Mouse (Mus musculus) hindbrain, embryonic 15.5 days (tissue): ENCODE measurements around the gene Slc6a6. TPM values are rescaled to one million over a fixed set of nuclear protein-coding genes. Genes with fewer than 3 reads are reported as not detected.
A peak's percentile ranks its signal among the peaks of the same experiment; 100 is the strongest.

Source experiments
- ATAC-seq: fragments of 200-750 bp; cut with Nextera tagmentation; 2 replicates; pipeline ENCODE4 v1.8.0; 2017; ENCODE audit warnings: low read depth, moderate number of reproducible peaks, moderate TSS enrichment; ENCODE audit not compliant: low FRiP score
- H3K27ac ChIP-seq: fragments of 300-500 bp; sonication (generic); replicated peaks from 2 replicates; pipeline ENCODE4 v1.5.1; 2015; ENCODE audit warnings: mild to moderate bottlenecking, inconsistent platforms
- H3K27me3 ChIP-seq: fragments of 300-500 bp; sonication (generic); 2 replicates; pipeline ENCODE4 v1.6.1; 2015; ENCODE audit warnings: control low read depth, inconsistent platforms
- H3K36me3 ChIP-seq: fragments of 300-500 bp; sonication (generic); 2 replicates; pipeline ENCODE4 v1.6.1; 2015; ENCODE audit warnings: control low read depth, inconsistent platforms
- H3K4me1 ChIP-seq: fragments of 300-500 bp; sonication (generic); replicated peaks from 2 replicates; pipeline ENCODE4 v1.6.1; 2015; ENCODE audit warnings: control low read depth, inconsistent platforms
- H3K4me2 ChIP-seq: fragments of 300-500 bp; sonication (generic); 2 replicates; pipeline ENCODE4 v1.6.1; 2015; ENCODE audit warnings: moderate library complexity, mild to moderate bottlenecking, inconsistent platforms
- H3K4me3 ChIP-seq: fragments of 300-500 bp; sonication (generic); 2 replicates; pipeline ENCODE4 v1.5.1; 2015; ENCODE audit warnings: mild to moderate bottlenecking, inconsistent platforms
- H3K9ac ChIP-seq: fragments of 300-500 bp; sonication (generic); 2 replicates; pipeline ENCODE4 v1.6.1; 2015; ENCODE audit warnings: inconsistent platforms
- H3K9me3 ChIP-seq: fragments of 300-500 bp; sonication (generic); 2 replicates; pipeline ENCODE4 v1.6.1; 2016; ENCODE audit warnings: control low read depth, inconsistent platforms
- WGBS: fragments of 180-500 bp; shearing (Covaris S2); methylation state at CpG from one replicate; pipeline ENCODE4 v1.1.7; 2015; 5-methylcytosine and 5-hydroxymethylcytosine counted together
- polyA plus RNA-seq: library from polyadenylated mRNA; unstranded; fragments of >200 nt; fragmentation: Nextera tagmentation; extraction: Ambion mirVana; gene quantifications from 2 replicates; pipeline ENCODE4 v1.2.1, GENCODE M21; 2015

The Slc6a6 gene
- polyA plus RNA-seq, 1 experiment from 2014 or later: 102 TPM

DNA sequence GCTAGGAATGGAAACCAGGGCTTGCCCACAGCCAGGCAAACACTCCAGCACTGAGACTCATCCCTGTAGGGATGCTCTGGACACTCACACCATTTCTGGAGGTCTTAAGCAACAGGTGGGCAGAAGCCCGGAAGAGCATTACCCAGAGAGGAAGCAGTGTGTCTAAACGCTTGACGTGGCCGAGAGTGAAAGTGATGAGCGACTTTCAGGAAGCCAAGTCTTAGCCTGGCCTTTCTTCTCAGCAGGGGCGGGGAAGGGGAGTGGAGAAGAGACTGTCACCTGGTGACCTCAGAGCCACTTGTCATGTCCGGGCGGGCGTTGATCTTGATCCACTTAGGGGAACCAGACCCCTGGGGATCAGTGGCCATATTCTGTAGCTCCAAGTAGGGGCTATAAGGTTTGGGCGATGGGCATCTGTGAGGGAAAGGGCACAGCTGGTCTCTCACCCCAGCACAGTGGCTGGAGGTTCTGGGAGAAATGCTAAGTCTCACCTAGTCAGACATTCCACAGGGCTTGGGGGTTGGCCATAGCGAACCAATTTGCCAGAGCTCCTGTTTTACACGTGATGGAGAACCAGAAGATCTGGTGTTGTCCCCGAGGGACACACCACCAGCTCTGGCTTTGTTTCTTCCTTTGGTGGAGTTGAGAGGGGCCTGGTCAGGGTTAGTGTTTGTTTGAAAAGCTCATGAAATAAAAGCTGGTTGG is 22.4 kb downstream of the Slc6a6 start:
- ATAC-seq: no peak
- WGBS: 83% methylated on average over 13 of the region's 13 CpGs
- Histone ChIP-seq H3K36me3 (peaks cover 20% of the 10 kb centered on the region), H3K9ac (no peak overlapping the region), H3K4me2 (no peak overlapping the region), H3K4me1 (peaks cover 25% of the 10 kb centered on the region), H3K9me3 (no peaks in the 10 kb centered on the region), H3K27me3 (no peaks in the 10 kb centered on the region), H3K27ac (no peak overlapping the region), H3K4me3 (no peak overlapping the region)

DNA sequence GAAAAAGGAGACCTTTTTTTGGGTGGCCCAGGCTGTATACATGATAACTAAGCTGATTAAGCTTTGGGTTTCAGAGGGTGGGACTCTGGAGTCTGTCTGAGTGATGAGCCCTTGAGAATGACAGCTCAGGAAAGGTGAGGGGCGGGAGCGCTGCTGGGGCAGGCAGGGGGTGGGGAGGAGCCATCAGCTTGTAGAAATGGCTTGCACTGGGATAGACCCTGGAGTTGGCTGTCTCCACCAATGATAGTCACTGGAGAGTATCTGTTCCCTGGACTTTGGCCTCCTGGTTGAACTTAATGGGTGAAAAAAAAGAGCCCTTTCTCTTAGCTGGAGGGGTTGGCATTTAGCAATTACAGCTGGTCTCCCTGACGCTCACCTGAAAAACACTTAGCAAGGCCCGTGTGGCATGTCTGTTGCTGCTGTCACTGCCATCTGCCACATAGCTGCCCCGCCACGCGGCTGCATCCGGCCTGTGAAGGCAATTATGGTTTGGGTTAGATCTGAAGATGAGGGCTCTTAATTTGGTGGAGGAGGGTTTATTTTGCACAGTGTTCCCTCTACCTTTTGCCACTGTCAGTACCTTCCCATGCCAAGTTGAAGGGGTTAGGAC is 23.5 kb downstream of the Slc6a6 start:
- no peaks in the 10 kb centered on the region for H3K27me3 ChIP-seq
- no peak overlapping the region for H3K4me2 ChIP-seq
- H3K36me3 ChIP-seq: peaks cover 15% of the 10 kb centered on the region; the same call in 1 of the 2 replicates
- peak overlapping the region; percentile 79 for H3K27ac ChIP-seq
- WGBS: 59% methylated on average over 8 of the region's 8 CpGs
- H3K4me1 ChIP-seq: peaks cover 34% of the 10 kb centered on the region
- ATAC-seq: peak; percentile 14; the same call in 1 of the 2 replicates
- H3K4me3 ChIP-seq: no peak overlapping the region
- H3K9ac ChIP-seq: no peak overlapping the region
- H3K9me3 ChIP-seq: no peaks in the 10 kb centered on the region

DNA sequence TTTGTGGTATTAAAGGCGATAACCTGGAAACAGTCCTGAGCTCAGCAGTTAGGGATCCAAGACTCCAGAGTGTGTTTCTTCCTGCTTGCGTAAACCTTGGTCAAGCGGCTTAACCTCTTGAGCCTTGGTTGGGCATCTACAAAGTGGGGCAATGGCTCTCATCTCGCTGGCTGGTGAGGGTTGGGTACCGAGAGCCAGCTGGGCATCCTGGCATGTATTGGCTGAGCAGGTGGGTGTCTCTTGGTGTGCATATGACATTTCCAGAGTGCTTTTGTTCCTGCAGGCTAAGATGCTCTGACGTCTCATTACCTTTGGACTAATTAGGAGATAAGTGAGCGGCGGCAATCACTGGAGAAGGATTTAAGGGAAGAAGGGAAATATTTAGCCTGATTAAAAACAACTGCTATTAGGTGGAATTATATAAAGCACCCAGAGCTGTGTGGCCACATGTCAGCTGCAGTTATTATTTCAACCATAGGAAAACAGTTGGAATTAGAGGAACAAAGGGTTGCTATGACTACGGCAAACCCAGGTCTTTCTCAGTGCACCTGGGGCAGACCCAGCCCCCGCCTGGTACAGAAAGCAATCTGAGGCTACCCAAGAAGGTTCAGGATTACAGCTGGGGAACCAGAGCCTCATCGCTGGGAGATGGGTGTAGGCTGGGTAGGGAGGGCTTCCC is 24.2 kb downstream of the Slc6a6 start:
- H3K4me1 ChIP-seq: peaks cover 40% of the 10 kb centered on the region
- peak; percentile 47 for ATAC-seq
- H3K4me3 ChIP-seq: no peak overlapping the region
- peak overlapping the region; percentile 79 for H3K27ac ChIP-seq
- no peak overlapping the region for H3K9ac ChIP-seq
- H3K9me3 ChIP-seq: no peaks in the 10 kb centered on the region
- WGBS: 60% methylated on average over 11 of the region's 11 CpGs
- peaks cover 15% of the 10 kb centered on the region; the same call in 1 of the 2 replicates for H3K36me3 ChIP-seq
- no peak overlapping the region for H3K4me2 ChIP-seq
- no peaks in the 10 kb centered on the region for H3K27me3 ChIP-seq

DNA sequence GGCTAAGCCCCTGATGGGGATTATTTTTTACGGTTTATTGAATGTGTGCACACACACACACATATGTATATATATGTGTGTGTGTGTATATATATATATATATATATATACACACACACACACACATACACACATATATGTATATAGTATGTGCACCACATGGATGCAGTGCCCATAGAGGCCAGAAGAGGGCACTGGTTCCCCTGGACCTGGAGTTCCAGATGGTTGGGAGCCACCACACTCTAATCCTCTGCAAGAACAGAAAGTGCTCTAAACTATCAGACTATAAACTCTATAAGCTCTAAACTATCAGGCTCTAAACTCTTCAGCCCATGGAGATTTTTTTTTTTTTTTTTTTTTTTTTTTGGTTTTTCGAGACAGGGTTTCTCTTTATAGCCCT is 25.1 kb downstream of the Slc6a6 start:
- peaks cover 10% of the 10 kb centered on the region; the same call in 1 of the 2 replicates for H3K36me3 ChIP-seq
- H3K4me2 ChIP-seq: no peak overlapping the region
- no peak for ATAC-seq
- no peak overlapping the region for H3K4me3 ChIP-seq
- no peaks in the 10 kb centered on the region for H3K9me3 ChIP-seq
- peaks cover 49% of the 10 kb centered on the region for H3K4me1 ChIP-seq
- peak overlapping the region; percentile 79 for H3K27ac ChIP-seq
- H3K27me3 ChIP-seq: no peaks in the 10 kb centered on the region
- WGBS: 100% methylated on average over 1 of the region's 2 CpGs
- H3K9ac ChIP-seq: no peak overlapping the region

DNA sequence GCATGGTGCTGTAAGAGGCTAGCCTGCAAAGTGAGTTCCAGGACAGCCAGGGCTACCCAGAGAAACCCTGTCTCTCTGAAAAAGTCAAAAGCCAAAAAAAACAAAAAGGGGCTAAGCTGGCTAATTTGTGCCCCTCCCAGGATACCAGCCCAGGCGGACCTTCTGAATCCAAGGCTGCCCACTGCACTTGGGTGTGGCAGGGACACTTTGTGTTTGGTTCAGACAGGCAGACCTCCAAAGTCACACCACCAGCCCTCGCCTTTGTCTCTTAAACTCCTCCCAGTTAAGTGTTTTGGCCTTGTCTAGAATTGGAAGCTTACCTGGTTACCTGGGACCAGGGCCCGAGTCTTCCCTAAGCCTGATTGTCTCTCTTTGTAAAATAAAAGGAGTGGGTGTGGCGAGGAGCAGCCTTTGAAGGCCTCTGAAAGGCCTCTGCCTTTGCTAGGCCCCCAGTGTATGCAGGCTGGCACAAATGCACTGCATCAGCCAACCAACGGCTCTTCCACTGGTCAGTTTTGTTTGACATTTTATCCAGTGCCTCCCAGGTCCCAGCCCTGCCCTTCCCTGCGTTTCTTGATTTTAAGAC is 26.6 kb downstream of the Slc6a6 start:
- 53% methylated on average over 6 of the region's 6 CpGs for WGBS
- no peaks in the 10 kb centered on the region for H3K9me3 ChIP-seq
- peaks cover 51% of the 10 kb centered on the region for H3K4me1 ChIP-seq
- no peak overlapping the region for H3K4me3 ChIP-seq
- no peak overlapping the region for H3K9ac ChIP-seq
- H3K27ac ChIP-seq: no peak overlapping the region; the same call in 1 of the 2 replicates
- ATAC-seq: no peak
- H3K4me2 ChIP-seq: no peak overlapping the region
- H3K36me3 ChIP-seq: 0 out of 2 replicates have a peak, but pooled peaks cover 2% of the 10 kb centered on the region
- H3K27me3 ChIP-seq: no peaks in the 10 kb centered on the region

DNA sequence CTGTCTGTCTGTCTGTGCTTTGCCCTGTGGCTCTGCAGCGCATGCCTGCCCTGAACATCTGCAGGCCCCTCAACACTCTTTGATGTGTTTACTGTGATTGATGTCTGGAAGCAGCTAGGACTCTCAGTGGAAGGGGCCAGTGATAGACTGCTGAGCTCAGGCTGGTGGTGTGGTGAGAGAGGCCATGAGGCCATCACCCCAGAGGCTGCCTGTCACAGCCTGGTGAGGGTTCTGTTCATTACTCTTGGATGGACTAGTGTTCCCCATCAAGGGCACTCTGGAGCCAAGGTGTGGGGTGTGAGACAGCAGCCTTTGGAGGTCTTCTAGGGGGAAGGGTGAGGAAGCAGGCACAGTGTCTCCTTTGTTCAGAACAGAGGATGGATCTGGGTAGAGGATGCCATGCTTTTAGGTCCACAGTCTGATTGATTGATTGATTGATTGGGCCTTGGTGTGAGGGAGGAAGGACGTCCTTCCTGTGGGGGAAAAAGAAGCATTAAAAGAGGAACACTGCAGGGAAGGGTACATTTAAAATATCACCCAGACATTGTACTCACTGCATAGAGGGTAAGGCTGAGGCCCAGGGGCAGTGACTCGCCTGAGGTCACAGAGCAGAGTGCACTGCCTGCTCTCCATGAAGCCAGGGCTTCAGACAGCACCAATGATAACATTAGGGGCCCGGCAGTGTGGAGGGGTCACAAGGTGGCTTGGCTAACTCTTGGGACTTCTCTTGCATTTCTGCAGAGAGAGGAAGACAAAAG is 28.4 kb downstream of the Slc6a6 start:
- WGBS: 26% methylated on average over 4 of the region's 4 CpGs
- no peak overlapping the region for H3K4me3 ChIP-seq
- H3K9me3 ChIP-seq: no peaks in the 10 kb centered on the region
- no peaks in the 10 kb centered on the region for H3K27me3 ChIP-seq
- no peaks in the 10 kb centered on the region for H3K36me3 ChIP-seq
- H3K4me1 ChIP-seq: peaks cover 46% of the 10 kb centered on the region
- H3K27ac ChIP-seq: peak overlapping the region; percentile 61; the same call in 1 of the 2 replicates
- H3K4me2 ChIP-seq: no peak overlapping the region
- no peak for ATAC-seq
- H3K9ac ChIP-seq: peak overlapping the region; percentile 27; the same call in 1 of the 2 replicates

DNA sequence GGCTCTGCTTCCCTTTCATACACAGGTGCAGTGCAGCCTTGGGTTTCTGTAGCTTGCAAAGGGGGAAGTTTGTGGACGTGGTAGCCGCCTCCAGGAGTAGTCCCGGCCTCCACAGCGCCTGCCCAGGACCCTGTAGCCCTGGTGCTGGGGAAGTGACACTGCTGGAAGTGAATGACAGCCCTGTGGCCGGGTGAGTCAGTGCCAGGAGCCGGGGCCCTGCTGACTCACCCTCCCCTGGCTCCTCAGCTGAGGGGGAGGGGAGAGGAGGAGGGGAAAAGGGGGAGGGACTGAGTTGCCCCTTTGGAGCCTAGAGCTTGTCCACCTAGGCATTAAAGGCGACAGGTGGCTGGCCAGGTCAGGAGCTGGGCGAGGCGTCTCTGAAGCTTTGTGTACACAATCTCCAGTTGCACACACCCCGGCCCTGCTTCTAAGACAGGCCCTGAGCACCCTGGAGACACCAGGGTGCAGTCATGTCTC is 29.0 kb downstream of the Slc6a6 start:
- H3K4me1 ChIP-seq: peaks cover 40% of the 10 kb centered on the region
- 0 out of 2 replicates have a peak overlapping the region, but pooled peaks have one; percentile 27 for H3K9ac ChIP-seq
- no peak for ATAC-seq
- peak overlapping the region; percentile 61 for H3K27ac ChIP-seq
- no peaks in the 10 kb centered on the region for H3K9me3 ChIP-seq
- WGBS: 15% methylated on average over 10 of the region's 10 CpGs
- H3K27me3 ChIP-seq: no peaks in the 10 kb centered on the region
- H3K4me2 ChIP-seq: no peak overlapping the region
- no peak overlapping the region for H3K4me3 ChIP-seq
- no peaks in the 10 kb centered on the region for H3K36me3 ChIP-seq

DNA sequence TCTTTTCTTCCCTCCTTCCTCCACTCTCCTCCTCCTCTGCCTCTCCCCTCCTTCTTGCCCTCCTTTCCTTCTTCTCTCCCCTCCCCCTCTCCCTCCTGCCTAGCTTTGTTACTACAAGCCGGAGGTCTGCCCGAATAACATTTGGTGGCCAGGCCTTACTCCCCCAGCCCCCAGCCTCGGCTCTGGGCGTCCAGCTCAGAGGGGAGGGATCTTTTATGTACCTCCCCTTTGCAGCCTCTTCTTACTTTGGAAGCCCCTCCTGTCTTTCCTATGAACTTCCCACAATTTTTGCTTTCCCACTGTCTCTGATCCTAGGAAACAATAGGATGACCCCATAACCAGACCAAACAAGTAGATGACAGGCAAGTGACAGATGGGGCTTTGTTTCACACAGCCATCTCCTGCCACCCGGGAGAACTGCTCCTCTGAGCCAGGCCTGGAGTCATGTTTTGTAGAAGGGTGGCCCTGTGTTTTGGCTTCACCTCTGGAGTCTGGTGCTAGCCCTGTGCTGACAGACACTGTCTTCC is 29.6 kb downstream of the Slc6a6 start:
- no peak for ATAC-seq
- Histone ChIP-seq H3K27ac (peak overlapping the region; percentile 61), H3K9ac (no peak overlapping the region), H3K27me3 (no peaks in the 10 kb centered on the region), H3K4me3 (no peak overlapping the region), H3K36me3 (no peaks in the 10 kb centered on the region), H3K4me1 (peaks cover 40% of the 10 kb centered on the region), H3K9me3 (no peaks in the 10 kb centered on the region), H3K4me2 (no peak overlapping the region)
- 6% methylated on average over 5 of the region's 5 CpGs for WGBS

DNA sequence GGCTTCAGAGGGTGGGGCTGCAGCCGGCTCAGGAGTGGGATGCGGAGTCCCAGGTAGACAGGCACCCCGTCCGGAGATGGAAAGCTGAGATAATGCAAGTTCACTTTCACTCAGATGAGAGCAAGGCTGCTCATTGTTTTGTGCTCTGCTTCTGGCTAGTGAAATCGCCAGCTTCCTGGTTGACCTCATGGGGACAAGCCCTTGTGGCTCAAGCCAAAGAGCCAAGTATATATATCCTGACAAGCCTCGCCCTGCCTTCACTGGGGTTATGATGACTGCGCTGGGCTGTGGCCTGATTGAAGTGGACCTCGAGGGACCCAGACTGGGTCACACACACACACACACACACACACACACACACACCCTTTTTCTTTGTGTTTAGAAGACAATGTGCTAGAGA is 31.2 kb downstream of the Slc6a6 start:
- Histone ChIP-seq H3K4me2 (no peak overlapping the region), H3K4me3 (no peak overlapping the region), H3K27me3 (no peaks in the 10 kb centered on the region), H3K9ac (no peak overlapping the region), H3K36me3 (no peaks in the 10 kb centered on the region), H3K9me3 (no peaks in the 10 kb centered on the region), H3K27ac (peak overlapping the region; percentile 41), H3K4me1 (peaks cover 49% of the 10 kb centered on the region)
- no peak for ATAC-seq
- whole genome bisulfite sequencing: 76% methylated on average over 8 of the region's 8 CpGs

DNA sequence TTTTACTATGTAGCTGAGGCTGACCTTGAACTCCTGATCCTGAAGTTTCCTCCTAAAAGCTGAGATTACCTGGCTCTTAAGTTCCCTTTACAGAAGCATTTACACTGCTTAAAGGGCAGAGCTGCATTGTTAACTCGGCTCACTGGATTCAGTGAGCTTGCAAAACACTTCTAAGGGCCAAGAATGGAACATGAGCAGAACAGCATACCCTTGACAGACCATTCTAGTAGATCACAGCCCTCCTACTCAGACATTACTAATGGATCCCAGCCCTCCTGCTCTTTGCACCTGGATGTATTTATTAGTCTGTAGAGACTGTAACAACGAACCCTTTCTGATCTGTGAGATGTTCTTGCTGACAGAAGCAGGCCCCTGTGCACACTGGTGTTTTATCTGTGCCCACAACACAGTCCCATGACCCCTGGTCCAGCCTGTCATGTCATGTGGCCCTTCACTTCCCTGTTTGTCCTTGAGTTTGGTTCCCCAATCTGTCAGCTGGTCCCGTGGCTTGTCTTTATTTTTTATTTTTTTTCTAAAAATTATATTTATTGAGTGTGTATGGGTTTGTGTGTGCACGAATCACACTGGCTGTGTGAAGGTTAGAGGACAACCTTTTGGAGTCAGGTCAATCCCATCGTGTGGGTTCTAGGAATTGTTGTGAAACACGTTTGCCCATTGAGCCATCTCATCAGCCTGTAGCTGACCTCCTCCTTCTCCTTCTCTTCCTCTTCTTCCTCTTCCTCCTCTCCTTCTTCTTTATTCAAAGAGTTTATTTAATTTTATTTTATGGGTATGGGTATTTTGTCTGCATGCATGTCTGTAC is 32.3 kb downstream of the Slc6a6 start:
- no peak overlapping the region for H3K4me3 ChIP-seq
- no peak overlapping the region for H3K4me2 ChIP-seq
- ATAC-seq: no peak
- H3K9me3 ChIP-seq: no peaks in the 10 kb centered on the region
- WGBS: 80% methylated on average over 6 of the region's 6 CpGs
- 0 out of 2 replicates have a peak overlapping the region, but pooled peaks have one; percentile 22 for H3K27ac ChIP-seq
- no peak overlapping the region for H3K9ac ChIP-seq
- no peaks in the 10 kb centered on the region for H3K27me3 ChIP-seq
- H3K4me1 ChIP-seq: peaks cover 58% of the 10 kb centered on the region
- H3K36me3 ChIP-seq: no peaks in the 10 kb centered on the region
